Mouse (Mus musculus) bone marrow, adult 2 months (tissue): ENCODE results near the gene Iqcn.

Source experiments
- CTCF ChIP-seq: fragments of 200-500 bp; IDR thresholded peaks from 2 replicates; pipeline ENCODE4 v1.5.1; 2011; ENCODE audit warnings: low read length, control low read depth; ENCODE audit not compliant: control insufficient read depth, insufficient read depth
- POLR2A ChIP-seq: fragments of 200-500 bp; IDR thresholded peaks from 2 replicates; pipeline ENCODE4 v1.6.1; 2011; ENCODE audit warnings: low read depth, mild to moderate bottlenecking, control low read depth, low read length, borderline replicate concordance; ENCODE audit not compliant: control insufficient read depth

DNA sequence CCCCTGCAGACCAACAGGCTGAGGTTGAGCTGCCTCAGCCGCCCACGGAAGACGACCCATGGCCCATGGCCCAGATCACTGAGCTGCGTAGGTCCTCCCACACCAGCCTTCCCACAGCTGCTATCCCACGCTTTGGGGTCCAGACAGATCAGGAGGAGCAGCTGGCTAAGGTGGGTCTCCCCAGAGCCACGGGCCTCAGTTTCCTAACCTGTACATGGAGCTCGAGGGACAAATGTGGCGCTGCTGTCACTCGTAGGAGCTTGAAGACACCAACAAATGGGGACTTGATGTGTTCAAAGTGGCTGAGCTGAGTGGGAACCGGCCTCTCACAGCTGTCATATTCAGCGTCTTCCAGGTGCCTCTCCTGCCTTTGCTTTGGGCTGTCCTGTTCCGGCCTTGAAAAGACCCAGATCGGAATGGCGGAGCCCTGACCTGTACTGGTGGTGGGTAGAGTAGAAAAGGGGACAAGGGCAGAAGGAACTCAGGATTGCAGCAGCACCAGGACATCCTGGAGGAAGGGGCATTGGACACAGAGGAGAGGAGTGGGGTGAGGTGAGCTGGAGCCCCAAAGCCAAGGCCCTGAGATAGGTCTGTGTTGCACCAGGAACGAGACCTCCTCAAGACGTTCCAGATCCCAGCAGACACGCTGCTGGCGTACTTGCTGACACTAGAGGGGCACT is 44.1 kb downstream of the Iqcn start:
- TF ChIP-seq POLR2A = no peak
- TF ChIP-seq CTCF = no peak
